Mouse (Mus musculus): ENCODE results near the gene Atp10a. TPM values are rescaled to one million over a fixed set of nuclear protein-coding genes. Genes with fewer than 3 reads are reported as not detected.

Gene Atp10a
- 1 to 10 TPM; 6.6 to 8.8 TPM for total RNA-seq (2021)
- long read RNA-seq, experiment 1, full-length matches to known transcripts: 4 of 8 reads
- long read RNA-seq, experiment 1, partial matches to known transcripts: 0 of 8 reads
- long read RNA-seq, experiment 1, other reads (novel, unspliced or antisense): 4 of 8 reads
- long read RNA-seq, experiment 2, partial matches to known transcripts: 2 of 4 reads
- long read RNA-seq, experiment 2, other reads (novel, unspliced or antisense): 2 of 4 reads

DNA sequence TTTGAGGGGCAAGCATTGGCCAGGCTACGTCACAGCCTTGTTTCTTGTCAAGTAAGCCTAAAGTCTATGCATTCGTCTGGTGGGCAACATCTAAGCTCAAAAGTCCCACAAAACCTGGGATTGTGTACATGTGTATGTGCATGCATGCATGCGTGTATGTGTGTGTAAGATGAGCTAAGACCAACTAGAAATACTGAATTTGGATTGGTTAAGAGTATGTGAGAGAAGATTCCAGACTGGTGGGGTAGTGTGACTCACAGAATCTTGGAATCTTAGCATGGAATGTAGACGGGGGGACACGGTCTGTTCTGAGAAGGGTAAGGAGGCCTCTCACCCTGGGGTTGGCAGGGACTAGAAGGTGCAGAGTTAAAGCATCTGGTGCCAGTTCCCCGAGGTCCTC lies at the start of gene Atp10a:
Atp10a (plus strand) TSS at position 301 of the 400 bp plus-strand sequence.
- no peak for DNase-seq (ENCODE audit: low spot score in 2 of 2)

DNA sequence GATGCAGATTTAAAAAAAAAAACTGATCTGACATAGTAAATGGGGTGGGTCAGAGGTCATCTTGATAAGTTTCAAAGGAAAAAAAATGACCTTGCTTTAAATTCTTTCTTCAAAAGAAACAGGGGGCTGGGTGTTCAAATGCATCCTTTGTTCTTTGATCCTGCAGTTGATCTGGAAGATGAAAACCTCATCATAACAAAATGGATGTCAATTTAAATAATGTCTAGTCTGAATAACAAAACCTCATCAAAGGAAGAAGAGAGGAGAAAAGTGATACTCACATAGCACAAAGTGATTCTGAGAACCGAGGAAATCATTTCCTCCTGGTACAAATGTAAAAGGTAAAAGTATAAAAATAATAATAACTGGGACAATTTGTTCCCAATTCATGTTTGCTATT lies 37.9 kb upstream of the Atp10a start:
- no peak for DNase-seq (ENCODE audit: low spot score in 2 of 2)

DNA sequence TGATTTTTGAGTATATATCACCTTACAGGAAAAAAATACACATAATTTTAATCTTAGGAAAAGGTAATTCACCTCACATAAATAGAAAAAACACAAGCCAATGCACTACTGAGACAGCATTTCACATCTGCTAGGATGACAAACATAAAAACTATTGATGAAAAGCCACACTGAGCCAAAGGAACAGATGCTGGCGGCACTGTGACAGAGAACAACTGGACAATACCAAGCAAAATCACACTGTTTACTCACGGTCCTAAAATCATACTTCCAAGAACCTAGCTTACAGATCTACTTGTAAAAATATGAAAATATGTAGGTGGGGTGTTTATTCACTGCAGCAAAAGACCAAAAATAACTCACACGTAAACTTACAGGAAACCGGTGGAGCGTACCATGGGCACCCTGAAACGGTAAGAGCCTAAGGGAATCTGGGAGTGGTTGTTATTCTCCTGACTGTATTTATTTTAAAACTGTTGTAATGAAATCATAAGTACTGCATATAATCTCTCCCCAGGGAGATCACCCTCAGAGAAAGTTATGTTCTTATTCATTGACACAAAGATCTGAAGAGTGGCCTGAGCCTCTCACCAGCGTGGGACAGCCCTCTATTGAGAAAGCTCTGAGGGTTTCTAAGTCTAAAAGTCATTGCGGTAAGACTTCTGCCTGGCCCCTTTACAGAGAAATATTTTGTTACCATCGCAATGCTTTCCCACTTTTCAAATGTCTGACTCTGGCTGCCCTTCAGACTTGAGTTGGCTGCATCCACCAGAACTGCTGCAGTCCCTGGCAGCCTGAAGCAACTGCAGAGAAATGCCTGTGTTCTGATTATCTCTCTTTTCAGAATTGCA lies 29.4 kb upstream of the Atp10a start:
- no peak for DNase-seq (ENCODE audit: low spot score in 2 of 2)

DNA sequence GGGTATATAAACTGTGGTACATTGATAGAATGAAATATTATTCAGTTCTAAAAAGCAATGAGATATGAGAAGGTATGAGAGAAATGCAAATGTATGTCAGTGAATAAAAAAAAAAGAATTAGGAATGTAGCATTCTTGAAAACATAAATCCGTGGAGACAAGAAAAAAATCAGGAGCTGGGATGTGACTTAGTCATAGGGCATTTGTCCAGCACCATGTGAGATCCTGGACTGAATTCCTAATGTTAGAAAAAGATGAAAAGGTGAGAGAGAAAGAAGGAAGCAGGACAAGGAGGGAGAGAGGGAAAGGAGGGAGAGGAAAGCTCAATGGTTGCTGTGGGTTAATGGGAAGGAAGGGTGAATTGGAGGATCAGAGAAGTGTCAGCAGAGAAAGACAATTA lies 28.6 kb upstream of the Atp10a start:
- DNase-seq (ENCODE audit: low spot score in 2 of 2): no peak

DNA sequence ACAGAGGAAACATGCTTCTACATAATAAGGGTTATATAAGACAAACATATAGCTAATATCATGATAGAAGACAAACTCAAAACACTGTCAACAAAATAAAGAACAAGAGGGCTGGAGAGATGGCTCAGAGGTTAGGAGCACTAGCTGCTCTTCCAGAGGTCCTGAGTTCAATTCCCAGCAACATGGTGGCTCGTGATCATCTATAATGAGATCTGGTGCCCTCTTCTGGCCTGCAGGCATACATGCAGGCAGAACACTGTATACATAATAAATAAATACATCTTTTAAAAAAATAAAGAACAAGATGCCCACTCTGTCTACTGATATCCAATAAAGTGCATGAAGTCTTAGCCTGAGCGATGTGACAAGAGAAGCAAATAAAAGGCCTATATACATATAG lies 26.7 kb upstream of the Atp10a start:
- no peak for DNase-seq (ENCODE audit: low spot score in 2 of 2)

DNA sequence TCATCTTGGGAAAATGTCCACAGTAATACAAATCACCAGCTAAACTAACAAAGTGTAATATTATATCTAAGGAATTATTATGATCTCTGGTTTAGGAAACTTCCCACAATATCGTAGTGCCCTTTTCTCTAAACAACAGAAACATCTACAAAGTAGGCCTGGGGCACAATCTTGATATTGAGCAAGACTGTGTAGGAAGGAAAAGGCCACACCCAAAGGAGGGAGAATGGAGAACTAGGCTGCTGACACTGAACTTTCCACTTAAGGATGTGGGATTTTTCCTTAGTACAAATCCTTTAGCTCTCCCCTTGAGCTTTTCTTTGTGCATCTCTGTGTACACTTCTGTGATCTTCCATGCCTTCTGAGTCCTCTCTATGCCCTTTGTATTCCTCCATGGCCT lies 22.3 kb upstream of the Atp10a start:
- no peak for DNase-seq (ENCODE audit: low spot score in 2 of 2)

DNA sequence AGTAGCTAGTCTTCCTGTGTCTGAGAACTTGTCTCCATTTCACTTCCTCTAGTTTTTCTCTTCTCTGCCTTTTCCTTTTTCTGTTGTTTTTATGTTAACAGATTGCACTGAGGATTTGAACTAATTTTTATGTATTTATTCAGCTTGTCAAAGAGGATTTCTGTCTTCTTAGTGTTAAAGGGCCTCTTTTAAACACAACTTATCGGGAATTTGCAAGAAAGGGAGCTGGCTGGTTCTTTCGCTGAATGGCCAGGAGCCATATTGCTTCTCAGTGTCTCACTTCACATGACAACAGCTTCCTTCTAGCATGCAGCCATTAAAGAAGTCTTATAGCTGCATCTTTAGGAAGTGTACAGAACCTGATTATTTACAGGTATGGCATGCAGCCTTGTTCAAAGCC lies 16.3 kb upstream of the Atp10a start:
- no peak for DNase-seq (ENCODE audit: low spot score in 2 of 2)

DNA sequence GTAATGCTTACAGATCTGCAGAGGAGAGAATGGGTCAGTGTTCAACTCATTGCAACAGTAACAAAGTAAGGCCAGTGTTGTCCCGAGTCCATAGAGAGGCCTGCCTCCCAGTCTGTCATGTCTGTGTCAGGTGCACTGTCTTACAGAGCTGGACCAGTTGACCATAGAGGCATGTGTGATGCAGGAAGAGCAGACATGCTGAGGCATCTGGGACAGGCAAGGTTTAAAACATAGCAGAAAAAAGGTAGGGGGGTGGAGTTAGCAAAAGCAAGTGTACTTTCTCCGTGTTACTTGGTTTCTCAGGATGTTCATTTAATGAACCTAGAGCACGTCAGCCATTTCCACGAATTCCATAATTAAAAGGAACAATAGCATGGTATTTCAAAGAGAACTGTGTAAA lies 15.5 kb upstream of the Atp10a start:
- no peak for DNase-seq (ENCODE audit: low spot score in 2 of 2)

DNA sequence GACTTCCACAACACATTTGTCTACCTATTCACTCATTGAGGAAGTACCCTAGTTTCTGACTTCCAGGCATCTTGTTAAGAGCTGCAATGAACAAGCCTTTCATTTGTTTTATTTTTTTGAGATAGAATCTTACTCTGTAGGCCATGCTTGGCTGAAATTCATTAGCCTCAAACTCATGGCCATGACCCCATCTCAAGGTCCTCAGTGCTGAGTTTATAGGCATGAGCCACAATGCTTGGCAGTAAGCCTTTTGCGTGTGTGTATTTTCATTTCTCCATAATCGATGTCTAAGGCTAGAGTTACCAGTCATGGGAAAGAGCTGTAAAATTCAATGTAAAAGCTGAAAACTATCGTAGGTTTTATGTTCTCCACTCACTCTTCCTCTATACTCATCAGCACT lies 14.1 kb upstream of the Atp10a start:
- DNase-seq (ENCODE audit: low spot score in 2 of 2): no peak

DNA sequence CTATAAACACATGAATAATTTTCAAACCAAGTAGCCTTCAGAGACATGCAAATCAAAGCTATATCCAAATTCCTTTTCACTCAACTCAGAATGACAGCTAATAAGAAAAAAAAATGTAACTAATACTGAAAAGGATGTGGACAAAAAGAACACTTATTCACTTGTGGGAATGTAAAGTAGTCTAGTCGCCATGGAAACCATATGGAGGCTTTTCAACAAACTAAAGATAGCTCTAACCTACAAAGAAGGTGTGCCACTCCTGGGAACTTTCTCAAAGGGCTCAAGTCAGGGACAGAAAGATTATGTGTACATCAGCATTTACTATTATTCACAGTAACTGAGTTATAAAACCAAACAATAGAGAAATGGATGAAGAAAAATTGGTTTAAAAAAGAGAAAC lies 8.6 kb upstream of the Atp10a start:
- no peak for DNase-seq (ENCODE audit: low spot score in 2 of 2)

DNA sequence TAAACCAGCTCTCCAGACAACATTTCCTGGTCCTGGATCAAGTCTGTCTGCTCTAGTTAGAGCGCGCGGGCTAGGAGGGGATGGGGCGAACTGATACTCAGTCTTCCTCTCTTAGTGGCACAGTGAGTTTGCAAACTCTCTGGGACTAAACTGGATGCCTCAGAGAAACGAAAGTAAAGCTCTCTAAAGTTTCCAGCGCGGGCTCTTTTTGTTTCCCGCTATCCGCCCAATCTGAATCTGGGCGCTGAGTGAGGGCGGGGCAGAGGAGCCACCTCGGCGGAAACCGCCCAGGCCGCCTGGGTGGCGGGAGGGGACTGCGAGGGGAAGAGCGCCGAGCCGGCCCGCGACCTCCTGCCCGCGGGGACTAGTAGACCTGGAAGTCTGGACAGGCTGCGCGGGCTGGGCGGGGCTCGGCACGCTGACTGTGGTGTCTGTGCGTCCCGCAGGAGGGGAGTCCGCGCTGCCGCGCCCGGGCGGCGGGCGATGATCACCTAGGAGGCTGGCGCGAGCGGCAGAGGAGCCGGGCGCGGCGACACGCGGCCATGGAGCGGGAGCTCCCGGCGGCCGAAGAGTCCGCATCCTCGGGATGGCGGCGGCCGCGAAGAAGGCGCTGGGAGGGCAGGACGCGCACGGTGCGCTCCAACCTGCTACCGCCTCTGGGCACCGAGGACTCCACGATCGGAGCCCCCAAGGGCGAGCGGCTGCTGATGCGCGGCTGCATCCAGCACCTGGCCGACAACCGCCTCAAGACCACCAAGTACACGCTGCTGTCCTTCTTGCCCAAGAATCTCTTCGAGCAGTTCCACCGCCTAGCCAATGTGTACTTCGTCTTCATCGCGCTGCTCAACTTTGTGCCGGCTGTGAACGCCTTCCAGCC lies 2.2 kb downstream of the Atp10a start:
- peak; percentile 18 to 28 for DNase-seq (ENCODE audit: low spot score in 2 of 2)

DNA sequence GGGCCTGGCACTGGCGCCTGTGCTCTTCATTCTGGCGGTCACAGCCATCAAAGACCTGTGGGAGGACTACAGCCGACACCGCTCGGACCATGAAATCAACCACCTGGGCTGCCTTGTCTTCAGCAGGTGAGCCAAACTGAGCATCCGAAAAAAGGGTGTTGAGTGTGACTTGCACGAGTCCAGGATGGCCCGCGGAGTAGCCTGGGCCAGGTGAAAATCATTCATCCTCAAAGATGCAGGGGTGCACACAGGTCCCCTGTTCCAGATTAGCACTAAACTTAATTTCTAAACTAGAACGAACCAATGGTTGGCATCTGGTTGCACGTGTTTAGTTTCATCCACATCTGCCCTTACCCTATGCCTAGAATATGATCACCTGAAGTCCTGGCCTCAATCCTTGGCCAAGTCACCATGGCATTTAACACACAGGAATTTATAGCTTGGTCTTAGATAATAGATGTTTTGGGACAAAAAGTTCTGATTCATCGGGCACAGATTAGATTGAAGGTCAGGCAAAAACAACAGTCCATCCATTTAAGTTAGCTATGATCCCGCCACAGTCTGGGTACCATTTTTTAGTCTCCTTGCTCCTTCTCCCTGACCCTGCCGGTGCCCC lies 2.9 kb downstream of the Atp10a start:
- DNase-seq (ENCODE audit: low spot score in 2 of 2): no peak

DNA sequence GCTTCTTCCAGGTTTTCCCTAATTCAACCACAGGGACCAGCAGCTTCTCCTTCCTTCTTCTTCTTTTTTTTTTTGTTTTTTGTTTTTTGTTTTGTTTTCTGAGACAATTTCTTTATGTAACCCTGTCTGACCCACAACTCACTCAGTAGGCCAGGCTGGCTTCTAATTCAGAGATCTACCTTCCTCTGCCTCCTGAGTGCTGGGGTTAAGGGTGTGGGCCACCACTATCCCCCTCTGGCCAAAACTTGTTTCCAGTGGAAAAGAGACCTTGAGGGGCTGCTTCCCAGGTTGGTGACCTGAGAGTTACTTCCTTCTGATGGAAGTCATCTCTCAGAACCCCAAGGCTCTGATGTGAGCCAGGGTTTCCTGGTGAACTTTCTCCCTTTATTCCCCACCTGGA lies 4.1 kb downstream of the Atp10a start:
- no peak for DNase-seq (ENCODE audit: low spot score in 2 of 2)

DNA sequence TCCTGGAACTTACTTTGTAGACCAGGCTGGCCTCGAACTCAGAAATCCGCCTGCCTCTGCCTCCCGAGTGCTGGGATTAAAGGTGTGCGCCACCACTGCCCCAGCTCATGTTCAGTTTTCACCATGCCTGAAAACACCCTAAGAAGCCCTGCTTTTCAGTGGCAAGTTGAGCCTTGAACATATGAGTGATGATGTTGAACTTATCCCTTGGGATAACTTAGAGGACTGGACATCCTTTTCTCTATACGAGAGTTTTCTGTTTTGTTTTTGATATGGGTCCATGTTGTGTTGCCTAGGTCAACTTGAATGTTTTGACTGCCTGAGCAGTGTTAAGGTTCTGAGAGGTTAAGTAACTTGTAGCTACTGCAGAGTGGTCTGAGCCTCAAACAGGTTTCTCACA lies 4.7 kb downstream of the Atp10a start:
- DNase-seq (ENCODE audit: low spot score in 2 of 2): no peak

DNA sequence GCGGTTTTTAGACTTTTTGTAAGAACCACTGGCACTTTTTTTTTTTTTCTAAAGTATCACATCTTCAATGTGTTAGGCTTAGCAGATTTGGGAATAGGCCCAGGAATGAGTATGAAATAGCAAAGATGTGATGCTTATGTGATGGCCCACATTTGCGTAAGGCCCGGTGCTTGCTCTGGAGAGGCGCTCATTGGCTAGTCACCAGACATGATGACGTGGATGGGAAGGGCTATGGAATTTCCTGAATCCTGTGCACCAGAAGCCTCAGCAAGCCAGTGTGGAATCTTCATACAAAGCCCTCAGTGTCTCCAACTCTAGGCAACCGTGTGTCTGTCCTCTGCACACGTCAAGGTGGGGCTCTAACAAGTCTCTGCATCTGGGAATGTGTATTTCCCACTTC lies 5.1 kb downstream of the Atp10a start:
- DNase-seq (ENCODE audit: low spot score in 2 of 2): no peak

DNA sequence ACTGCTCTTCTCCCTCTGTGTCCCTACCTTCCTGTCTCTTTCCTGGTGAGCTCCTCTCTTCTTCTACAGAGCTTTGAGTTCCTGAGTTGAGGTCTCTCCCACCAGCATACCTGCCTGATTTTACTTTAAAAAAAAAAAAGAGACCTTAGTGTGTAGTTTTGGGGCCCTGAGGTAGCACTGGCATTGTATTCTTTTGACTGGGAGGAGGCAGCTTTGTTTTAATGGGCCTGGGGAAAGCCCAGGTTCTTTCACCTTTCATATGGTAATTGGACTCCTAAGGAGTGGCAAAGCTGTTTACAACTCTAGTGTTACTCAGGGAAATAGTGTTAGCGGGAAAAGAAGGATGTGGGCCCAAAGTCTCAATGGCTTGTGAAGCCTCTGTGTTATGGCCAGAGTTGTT lies 12.7 kb downstream of the Atp10a start:
- no peak for DNase-seq (ENCODE audit: low spot score in 2 of 2)

DNA sequence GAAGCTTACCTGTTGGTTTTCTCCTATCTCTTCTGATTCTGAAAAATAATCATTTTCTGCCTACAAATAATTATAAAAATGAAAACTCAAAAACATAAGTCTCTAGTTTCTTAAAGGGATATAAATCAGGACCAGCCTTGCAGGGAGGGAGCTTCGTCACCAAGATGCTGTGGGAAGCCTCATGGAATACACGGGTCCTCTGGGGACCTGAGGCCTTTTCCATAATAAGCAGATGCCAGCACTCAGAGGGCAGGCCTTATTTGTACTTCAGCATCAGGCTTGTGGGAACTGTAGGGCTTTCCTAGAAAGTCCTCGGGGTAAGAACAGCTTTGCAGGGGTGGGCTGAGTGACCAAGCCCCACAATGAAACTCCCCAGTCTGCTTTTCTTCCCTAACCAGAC lies 20.1 kb downstream of the Atp10a start:
- no peak for DNase-seq (ENCODE audit: low spot score in 2 of 2)

DNA sequence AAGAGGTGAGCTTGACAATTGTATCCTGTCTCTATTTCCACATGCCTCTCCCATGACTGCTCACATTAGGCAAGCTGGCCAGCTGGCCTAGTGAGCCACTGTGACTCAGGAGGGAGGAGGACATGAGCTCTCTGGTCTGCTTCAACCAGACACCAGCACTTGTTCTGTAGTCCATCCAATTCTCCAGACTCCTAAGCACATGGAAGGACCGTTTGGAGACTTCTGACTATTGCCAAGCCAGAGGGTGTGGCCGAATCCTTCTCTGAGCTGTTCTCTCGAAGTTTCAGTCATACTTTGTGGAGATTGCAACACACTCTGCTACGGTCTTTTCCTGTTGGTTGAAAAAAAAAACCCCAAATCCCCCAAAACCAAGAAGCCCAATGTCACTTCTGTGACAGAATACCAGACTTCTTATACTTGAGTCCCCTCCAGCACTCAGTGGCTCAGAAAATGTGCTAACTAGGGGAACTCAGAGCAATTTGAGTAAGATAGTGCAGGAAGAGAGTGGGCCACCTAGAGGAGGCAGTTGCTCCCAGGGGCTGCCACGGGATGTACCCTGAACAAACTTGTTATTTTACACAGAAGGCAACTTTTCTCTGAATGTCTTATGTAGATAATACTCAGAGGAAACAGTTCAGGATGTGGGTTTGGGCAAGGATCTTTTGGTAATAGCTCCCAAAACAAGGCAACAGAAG lies 21.3 kb downstream of the Atp10a start:
- DNase-seq (ENCODE audit: low spot score in 2 of 2): no peak

DNA sequence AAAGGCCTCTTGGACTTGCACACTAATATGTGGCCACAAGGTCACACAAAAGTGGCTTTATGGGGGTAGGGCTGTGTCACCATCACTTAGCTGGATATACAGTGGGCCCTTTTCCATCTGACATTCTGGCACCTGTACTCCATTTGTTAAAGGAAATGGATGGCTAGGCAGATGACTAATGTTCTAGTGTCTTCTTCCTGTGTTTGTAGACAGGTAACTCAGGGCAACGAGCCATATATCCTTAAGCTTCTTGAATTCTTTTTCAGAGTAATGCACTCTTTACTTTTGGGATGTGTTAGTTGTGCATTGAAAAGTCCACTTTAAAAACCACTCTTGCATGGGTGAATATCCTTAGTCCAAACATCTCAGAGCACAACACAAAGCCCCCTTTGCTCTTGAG lies 30.0 kb downstream of the Atp10a start:
- no peak for DNase-seq (ENCODE audit: low spot score in 2 of 2)

DNA sequence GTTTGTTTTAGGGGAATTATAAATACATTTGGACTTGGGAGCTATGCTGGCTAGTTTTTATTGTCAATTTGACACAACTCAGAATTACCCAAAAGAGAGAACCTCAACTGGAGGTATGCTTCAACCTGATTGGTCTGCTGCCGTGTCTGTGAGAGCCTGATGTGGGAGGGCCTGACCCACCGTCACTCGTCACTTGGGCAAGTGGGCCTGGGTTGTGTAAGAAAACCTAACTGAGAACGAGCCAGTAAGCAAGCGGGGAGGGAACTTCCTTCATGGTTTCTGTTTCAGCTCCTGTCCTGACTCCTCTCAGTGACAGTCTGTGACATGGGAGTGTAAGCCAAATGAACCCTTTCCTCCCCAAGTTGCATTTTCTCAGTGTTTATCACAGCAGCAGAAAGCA lies 30.6 kb downstream of the Atp10a start:
- no peak for DNase-seq (ENCODE audit: low spot score in 2 of 2)

DNA sequence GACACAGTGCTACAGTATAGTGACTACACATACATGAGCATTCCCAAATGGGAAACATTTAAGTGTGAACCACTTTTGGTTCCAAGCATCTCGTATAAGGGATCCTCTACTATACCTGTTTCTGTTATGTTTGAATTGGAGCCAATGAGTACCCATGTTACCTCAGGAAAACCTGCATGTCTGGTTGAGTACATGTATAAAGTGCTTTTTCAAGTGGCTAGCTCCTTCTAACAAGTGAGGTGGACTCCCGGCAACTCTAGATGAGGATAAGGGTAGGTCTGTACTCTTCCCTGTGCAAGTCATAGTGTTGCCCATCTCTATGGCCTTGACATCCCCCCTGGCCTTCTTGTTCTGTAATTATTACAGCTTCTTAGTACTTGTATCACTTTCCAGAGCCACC lies 31.0 kb downstream of the Atp10a start:
- DNase-seq (ENCODE audit: low spot score in 2 of 2): no peak
